9 mouse cellular contexts compared by ENCODE assay signal in the genomic region with DNA sequence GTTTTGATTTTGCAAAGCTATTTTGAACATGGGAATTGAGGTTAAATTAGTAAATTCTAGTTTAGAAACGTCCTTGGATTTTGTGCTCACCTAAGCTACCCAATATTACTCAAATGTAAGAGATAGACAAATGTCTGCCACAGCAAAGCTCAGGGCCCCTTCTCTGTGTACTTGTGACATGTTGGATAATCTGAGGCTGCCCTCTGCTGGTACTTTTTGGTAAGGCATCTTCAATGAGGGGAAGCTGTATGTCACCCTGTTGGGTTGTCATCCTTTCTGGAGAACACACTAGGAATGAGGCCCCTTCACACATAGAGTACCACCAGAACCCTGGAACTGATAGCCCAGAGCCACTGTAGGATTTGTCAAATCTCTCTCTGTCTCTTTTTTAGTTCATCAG. TPM values are rescaled to one million over a fixed set of nuclear protein-coding genes. Genes with fewer than 3 reads are reported as not detected.
DNase-seq lines count a peak whose midpoint lies in the region; ATAC-seq lines count a peak whose summit lies in the region.
"Had no signal": no experiment of that assay in that cellular context is flagged by ENCODE, and none has a peak within 500 bp of the region (broad histone marks: within the 10 kb centered on the region; RNA-seq: fewer than 3 reads in every experiment).

No protein-coding gene starts in this region.

- H3K9ac ChIP-seq in heart, embryonic 11.5 days (ENCODE audit: low read depth, low read length) = no peak overlapping the region
- no peak overlapping the region for H3K9ac ChIP-seq in forebrain, embryonic 15.5 days (replicated peaks)
- H3K9ac ChIP-seq in hindbrain, embryonic 15.5 days = no peak overlapping the region

- H3K4me3 ChIP-seq in heart, embryonic 11.5 days (ENCODE audit: low read depth, low read length) = no peak overlapping the region
- H3K4me3 ChIP-seq in forebrain, embryonic 15.5 days = no peak overlapping the region
- H3K4me3 ChIP-seq in hindbrain, embryonic 15.5 days = no peak overlapping the region
- H3K4me3 ChIP-seq in midbrain, embryonic 10.5 days = no peak overlapping the region
- H3K4me3 ChIP-seq: myocyte had no signal

- peaks cover 10% of the 10 kb centered on the region for H3K36me3 ChIP-seq in heart, embryonic 11.5 days (ENCODE audit: control insufficient read depth, insufficient read depth, low read length)
- H3K36me3 ChIP-seq in forebrain, embryonic 15.5 days = no peaks in the 10 kb centered on the region
- no peaks in the 10 kb centered on the region for H3K36me3 ChIP-seq in hindbrain, embryonic 15.5 days
- H3K36me3 ChIP-seq in midbrain, embryonic 10.5 days = no peaks in the 10 kb centered on the region

- ATAC-seq in heart, embryonic 11.5 days (replicated peaks; ENCODE audit: insufficient number of reproducible peaks, low FRiP score, low TSS enrichment) = no peak
- ATAC-seq in forebrain, embryonic 15.5 days (replicated peaks) = peak; percentile 68
- ATAC-seq in hindbrain, embryonic 15.5 days (ENCODE audit: low FRiP score, low read depth) = peak; percentile 61

- H3K4me2 ChIP-seq in heart, embryonic 11.5 days = no peak overlapping the region
- H3K4me2 ChIP-seq in forebrain, embryonic 15.5 days (replicated peaks) = no peak overlapping the region
- H3K4me2 ChIP-seq in hindbrain, embryonic 15.5 days = no peak overlapping the region

- H3K9me3 ChIP-seq in heart, embryonic 11.5 days (replicated peaks; ENCODE audit: control insufficient read depth, low read length) = no peaks in the 10 kb centered on the region
- H3K9me3 ChIP-seq in forebrain, embryonic 15.5 days = no peaks in the 10 kb centered on the region
- no peaks in the 10 kb centered on the region for H3K9me3 ChIP-seq in hindbrain, embryonic 15.5 days
- H3K9me3 ChIP-seq in midbrain, embryonic 10.5 days (replicated peaks) = no peaks in the 10 kb centered on the region

- H3K27ac ChIP-seq in heart, embryonic 11.5 days (ENCODE audit: low read depth, low read length) = no peak overlapping the region
- no peak overlapping the region for H3K27ac ChIP-seq in forebrain, embryonic 15.5 days (replicated peaks)
- H3K27ac ChIP-seq in hindbrain, embryonic 15.5 days (replicated peaks) = no peak overlapping the region
- no peak overlapping the region for H3K27ac ChIP-seq in midbrain, embryonic 10.5 days (replicated peaks)

- WGBS in heart, embryonic 11.5 days (ENCODE audit: insufficient replicate concordance) = 0% methylated on average over 1 of the region's 1 CpGs
- WGBS in forebrain, embryonic 15.5 days = 0% methylated on average over 1 of the region's 1 CpGs
- WGBS in hindbrain, embryonic 15.5 days = 3% methylated on average over 1 of the region's 1 CpGs
- WGBS in midbrain, embryonic 10.5 days = 0% methylated on average over 1 of the region's 1 CpGs

- no peaks in the 10 kb centered on the region for H3K27me3 ChIP-seq in heart, embryonic 11.5 days (ENCODE audit: control insufficient read depth, insufficient read depth, low read length)
- no peaks in the 10 kb centered on the region for H3K27me3 ChIP-seq in forebrain, embryonic 15.5 days
- H3K27me3 ChIP-seq in hindbrain, embryonic 15.5 days = no peaks in the 10 kb centered on the region
- peaks cover 5% of the 10 kb centered on the region; the same call in 1 of the 2 replicates for H3K27me3 ChIP-seq in midbrain, embryonic 10.5 days (ENCODE audit: low read depth, poor library complexity, severe bottlenecking)

- DNase-seq in heart, adult 11 months = peak; percentile 96
- peak; percentile 82 for DNase-seq in c-Kit-positive CD71-negative TER-119-negative erythroid progenitor cells, embryonic 14.5 days (ENCODE audit: low read depth)
- peak; percentile 63 to 81 for DNase-seq in layer of hippocampus, postnatal 36 days
- DNase-seq in midbrain, embryonic 10.5 days (ENCODE audit: low spot score) = peak; percentile 75
- DNase-seq in spleen, adult 12 weeks (ENCODE audit: low spot score) = peak; percentile 39

- peaks cover 16% of the 10 kb centered on the region for H3K4me1 ChIP-seq in heart, embryonic 11.5 days (ENCODE audit: control insufficient read depth, insufficient read depth, low read length)
- H3K4me1 ChIP-seq in forebrain, embryonic 15.5 days = no peaks in the 10 kb centered on the region
- 0 out of 2 replicates have a peak, but pooled peaks cover 4% of the 10 kb centered on the region for H3K4me1 ChIP-seq in hindbrain, embryonic 15.5 days (replicated peaks)
- H3K4me1 ChIP-seq in midbrain, embryonic 10.5 days = peaks cover 30% of the 10 kb centered on the region

RNA-seq across cellular contexts. Expression of a gene that starts 26.9 kb away (rescaled TPM):
- polyA plus RNA-seq in heart, embryonic 11.5 days (2014; fragmentation: Nextera tagmentation; extraction: Ambion mirVana) = 386 and 425 TPM in 2 replicates
- 78.9 and 83.6 TPM in 2 replicates for polyA plus RNA-seq in forebrain, embryonic 15.5 days (2015; fragmentation: Nextera tagmentation; extraction: Ambion mirVana)
- 158 and 189 TPM in 2 replicates for polyA plus RNA-seq in hindbrain, embryonic 15.5 days (2015; fragmentation: Nextera tagmentation; extraction: Ambion mirVana)
- total RNA-seq in layer of hippocampus, postnatal 36 days (2021) = 10 to 100 TPM in 1 of 2 experiments, 1 to 10 TPM in 1; 6.1 to 10.9 TPM
- 133 and 178 TPM in 2 replicates for polyA plus RNA-seq in midbrain, embryonic 10.5 days (2016; fragmentation: Nextera tagmentation; extraction: Ambion mirVana)

Comparison
In these comparisons a context has a peak if more than half of its experiments do, and no peak if none do; other contexts are left out.
1. DNase-seq: peak in every context shown above with its lines; median percentile 96 in heart, adult 11 months; 82 in c-Kit-positive CD71-negative TER-119-negative erythroid progenitor cells, embryonic 14.5 days; 75 in midbrain, embryonic 10.5 days; 72 in layer of hippocampus, postnatal 36 days; 39 in spleen, adult 12 weeks.